12 mouse cellular contexts compared by ENCODE assay signal in the genomic region with DNA sequence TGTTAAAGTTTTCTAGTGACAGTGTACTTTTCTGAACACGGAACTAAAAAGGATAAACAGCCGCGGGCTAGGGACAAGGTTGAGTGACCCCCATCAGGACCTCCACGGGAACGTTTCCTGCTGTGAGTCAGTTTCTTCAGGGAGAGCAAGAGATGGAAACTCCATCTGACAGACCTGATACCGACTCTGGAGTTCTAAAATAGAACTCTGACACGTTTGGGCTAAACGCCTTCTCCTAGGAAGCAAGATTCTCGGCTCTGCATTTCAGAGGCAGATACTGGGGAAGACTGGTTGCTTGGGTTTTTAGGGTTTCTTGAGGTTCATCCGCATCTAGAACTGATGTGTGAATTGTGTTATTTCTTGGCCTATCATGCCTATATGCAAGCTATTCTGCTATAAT. TPM values are rescaled to one million over a fixed set of nuclear protein-coding genes. Genes with fewer than 3 reads are reported as not detected.
DNase-seq lines count a peak whose midpoint lies in the region; ATAC-seq and TF ChIP-seq lines count a peak whose summit lies in the region.
"Had no signal": no experiment of that assay in that cellular context is flagged by ENCODE, and none has a peak within 500 bp of the region (broad histone marks: within the 10 kb centered on the region; RNA-seq: fewer than 3 reads in every experiment).

No protein-coding gene starts in this region.

- peak overlapping the region; percentile 15 for H3K27ac ChIP-seq in kidney, embryonic 15.5 days
- H3K27ac ChIP-seq: forebrain, embryonic 10.5 days had no signal

- H3K9ac ChIP-seq in kidney, embryonic 15.5 days = no peak overlapping the region

- 0 out of 2 replicates have a peak overlapping the region, but pooled peaks have one; percentile 2 for H3K4me3 ChIP-seq in kidney, embryonic 15.5 days (replicated peaks)
- H3K4me3 ChIP-seq in myocyte = no peak overlapping the region
- H3K4me3 ChIP-seq: forebrain, embryonic 10.5 days had no signal

- H3K9me3 ChIP-seq in kidney, embryonic 15.5 days (replicated peaks) = no peaks in the 10 kb centered on the region
- H3K9me3 ChIP-seq: forebrain, embryonic 10.5 days; megakaryocyte, embryonic 14.5 days had no signal

- no peak overlapping the region for H3ac ChIP-seq in myocyte (ENCODE audit: control insufficient read depth, insufficient read length)

- no peak for TF ChIP-seq POLR2A in myocyte (IDR thresholded peaks at IDR 0.05; ENCODE audit: insufficient read length, low read depth)

- no peak for ATAC-seq in kidney, embryonic 15.5 days (replicated peaks; ENCODE audit: low FRiP score)

- peaks cover 23% of the 10 kb centered on the region for H3K4me1 ChIP-seq in kidney, embryonic 15.5 days
- H3K4me1 ChIP-seq: forebrain, embryonic 10.5 days had no signal

- H3K36me3 ChIP-seq in kidney, embryonic 15.5 days = no peaks in the 10 kb centered on the region
- H3K36me3 ChIP-seq in myocyte (ENCODE audit: control insufficient read depth, insufficient read depth) = no peaks in the 10 kb centered on the region
- H3K36me3 ChIP-seq: forebrain, embryonic 10.5 days had no signal

- peak overlapping the region; percentile 43 for H3K4me2 ChIP-seq in kidney, embryonic 15.5 days
- peak overlapping the region; percentile 72 for H3K4me2 ChIP-seq in myocyte (ENCODE audit: low read depth)

- no peaks in the 10 kb centered on the region for H3K79me2 ChIP-seq in myocyte (ENCODE audit: control insufficient read depth, insufficient read depth)

- WGBS in kidney, embryonic 15.5 days = 27% methylated on average over 10 of the region's 10 CpGs

- H3K27me3 ChIP-seq in kidney, embryonic 15.5 days = no peaks in the 10 kb centered on the region
- H3K27me3 ChIP-seq in myocyte (ENCODE audit: control insufficient read depth, insufficient read depth, insufficient read length) = no peaks in the 10 kb centered on the region
- H3K27me3 ChIP-seq: megakaryocyte, embryonic 14.5 days had no signal

- no peak for DNase-seq in kidney, postnatal 14 days
- DNase-seq in retina, embryonic 14.5 days (ENCODE audit: low spot score) = peak; percentile 8
- no peak for DNase-seq in retina, postnatal 1 day
- peak; percentile 8 for DNase-seq in heart, postnatal 4 days
- DNase-seq in right cerebral cortex, postnatal 10 days (ENCODE audit: low spot score in 2 of 2) = no peak

TF ChIP-seq in myocyte, 11 proteins besides CTCF, POLR2A, EP300 and RAD21:
- TF ChIP-seq TCF3 (IDR thresholded peaks at IDR 0.05; ENCODE audit: insufficient read length, low read depth) = no peak
- TF ChIP-seq MYOG (IDR thresholded peaks at IDR 0.05; ENCODE audit: control insufficient read depth in 1 of 3, insufficient read depth in 1 of 3, insufficient read length in 2 of 3, low read depth in 2 of 3) = no peak
- no peak for TF ChIP-seq POLR2AphosphoS2 (IDR thresholded peaks at IDR 0.05; ENCODE audit: insufficient read length, low read depth)
- TF ChIP-seq E2F4 (IDR thresholded peaks at IDR 0.05; ENCODE audit: insufficient read depth) = no peak
- no peak for TF ChIP-seq SRF (IDR thresholded peaks at IDR 0.05; ENCODE audit: control insufficient read depth, insufficient read length, low read depth)
- no peak for TF ChIP-seq MYOD1 (IDR thresholded peaks at IDR 0.05; ENCODE audit: control insufficient read depth in 1 of 3, insufficient read length in 2 of 3, low read depth in 2 of 3)
- no peak for TF ChIP-seq REST (IDR thresholded peaks at IDR 0.05; ENCODE audit: insufficient read depth, insufficient read length)
- TF ChIP-seq TCF12 (IDR thresholded peaks at IDR 0.05; ENCODE audit: insufficient read depth, poor library complexity, severe bottlenecking) = no peak
- TF ChIP-seq USF1 (IDR thresholded peaks at IDR 0.05; ENCODE audit: low read depth) = no peak
- no peak for TF ChIP-seq CEBPB (IDR thresholded peaks at IDR 0.05; ENCODE audit: insufficient read depth, poor library complexity, severe bottlenecking)
- no peak for TF ChIP-seq MAX (IDR thresholded peaks at IDR 0.05; ENCODE audit: low read depth)

RNA-seq across cellular contexts. Expression of a gene that starts 29.4 kb away (rescaled TPM):
- polyA plus RNA-seq in kidney, embryonic 15.5 days (2015; fragmentation: Nextera tagmentation; extraction: Ambion mirVana) = 75.1 and 84.1 TPM in 2 replicates
- 10 to 100 TPM; 74.4 to 76.0 TPM for total RNA-seq in heart, postnatal 4 days (2021)
- polyA plus RNA-seq in myocyte (2012; fragmentation: generic; extraction: Trizol) = 99.1 TPM

RNA-seq across cellular contexts. Expression of a gene that starts 47.2 kb away (rescaled TPM):
- not detected in 2 replicates for polyA plus RNA-seq in kidney, embryonic 15.5 days (2015; fragmentation: Nextera tagmentation; extraction: Ambion mirVana)
- total RNA-seq in heart, postnatal 4 days (2021) = under 1 TPM; 0.26 to 0.27 TPM
- polyA plus RNA-seq in myocyte (2012; fragmentation: generic; extraction: Trizol) = 0.02 TPM
- polyA plus RNA-seq: forebrain, embryonic 10.5 days; limb, embryonic 11.5 days; neural tube, embryonic 14.5 days; thymus, adult 2 months had no signal

Comparison
In these comparisons a context has a peak if more than half of its experiments do, and no peak if none do; other contexts are left out.
1. DNase-seq: peak in retina, embryonic 14.5 days (single experiment) and heart, postnatal 4 days (single experiment); none in kidney, postnatal 14 days (single experiment), retina, postnatal 1 day (single experiment) and right cerebral cortex, postnatal 10 days (0 of 2).